Mouse (Mus musculus) ES-E14 (cell line): ENCODE measurements around the gene Nrip3.

Source experiments
- CHD2 ChIP-seq: IDR thresholded peaks from 2 replicates; pipeline ENCODE4 v1.6.1; 2014; ENCODE audit warnings: mild to moderate bottlenecking, low read depth, low read length, inconsistent platforms
- HCFC1 ChIP-seq: IDR thresholded peaks from 2 replicates; pipeline ENCODE4 v1.6.1; 2012; ENCODE audit warnings: low read length, inconsistent platforms, borderline replicate concordance; ENCODE audit not compliant: insufficient read depth
- ZC3H11A ChIP-seq: IDR thresholded peaks from 2 replicates; pipeline ENCODE4 v1.6.1; 2012; ENCODE audit warnings: low read depth, mild to moderate bottlenecking, inconsistent platforms, low read length, borderline replicate concordance

DNA sequence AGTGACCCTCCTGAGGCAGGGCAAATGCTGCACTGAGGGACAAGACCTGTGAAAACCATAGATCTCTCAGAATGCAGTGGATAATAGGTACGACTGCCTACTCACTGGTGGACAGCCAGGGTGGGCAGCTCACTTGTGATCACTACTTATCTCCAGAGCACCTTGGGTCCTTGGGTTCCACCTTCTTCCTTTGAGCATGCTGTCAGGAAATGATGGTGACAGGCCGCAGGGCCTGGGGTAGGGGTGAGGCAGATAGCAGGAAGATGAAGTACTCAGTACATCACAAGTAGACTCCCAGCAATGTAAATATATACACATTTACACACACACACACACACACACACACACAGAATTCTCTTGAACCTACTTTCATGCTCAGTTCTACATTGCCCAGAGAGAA is 6.0 kb upstream of the Nrip3 start:
- TF ChIP-seq CHD2: no peak
- TF ChIP-seq HCFC1: no peak
- TF ChIP-seq ZC3H11A: no peak
